Mouse (Mus musculus): ENCODE data around the gene Ccng1.

GRCm38 (mm10) chr11:40775315-40776269, 20.5 kb upstream of the Ccng1 start:
- TF ChIP-seq ZNF384 (IDR thresholded peaks at IDR 0.05; ENCODE audit: low read depth, low read length): no peak
- no peak for TF ChIP-seq ZC3H11A (IDR thresholded peaks at IDR 0.05; ENCODE audit: borderline replicate concordance, low read depth, low read length)
- no peak for TF ChIP-seq HCFC1 (IDR thresholded peaks at IDR 0.05; ENCODE audit: borderline replicate concordance, insufficient read depth, low read length)
